Mouse (Mus musculus) C2C12 (cell line): ENCODE data around the gene Ptcra. TPM values are rescaled to one million over a fixed set of nuclear protein-coding genes. Genes with fewer than 3 reads are reported as not detected.
A peak's percentile ranks its signal among the peaks of the same experiment; 100 is the strongest.
"Not testable (repeated sequence)": the region's sequence is repeated elsewhere in the genome, so short reads cannot be mapped to it uniquely, and the experiment has no call there.

Experiments
- H3K27me3 ChIP-seq: one replicate; pipeline ENCODE4 v1.6.1; 2011; ENCODE audit not compliant: control insufficient read depth, insufficient read depth, insufficient read length
- H3K36me3 ChIP-seq: one replicate; pipeline ENCODE4 v1.6.1; 2011; ENCODE audit not compliant: control insufficient read depth, insufficient read depth
- H3K4me3 ChIP-seq: one replicate; pipeline ENCODE4 v1.5.1; 2011; ENCODE audit warnings: mild to moderate bottlenecking, control low read depth; ENCODE audit not compliant: poor library complexity, insufficient read depth, severe bottlenecking
- H3K79me2 ChIP-seq: one replicate; pipeline ENCODE4 v1.6.1; 2011; ENCODE audit not compliant: control insufficient read depth, insufficient read depth
- H3K79me3 ChIP-seq: one replicate; pipeline ENCODE4 v1.6.1; 2011; ENCODE audit warnings: low read depth, control low read depth
- H3ac ChIP-seq: one replicate; pipeline ENCODE3; 2011; ENCODE audit warnings: low read depth; ENCODE audit not compliant: control insufficient read depth, insufficient read length
- CEBPB ChIP-seq: IDR thresholded peaks from one replicate; pipeline ENCODE4 v1.6.1; 2011; ENCODE audit warnings: low read depth, mild to moderate bottlenecking, control low read depth, moderate library complexity
- CTCF ChIP-seq: IDR thresholded peaks from one replicate; pipeline ENCODE4 v1.5.1; 2011; ENCODE audit not compliant: control insufficient read depth, insufficient read depth, insufficient read length
- FOSL1 ChIP-seq: IDR thresholded peaks from one replicate; pipeline ENCODE4 v1.8.0; 2011; ENCODE audit warnings: mild to moderate bottlenecking, low read length; ENCODE audit not compliant: poor library complexity, insufficient read depth, severe bottlenecking
- MAX ChIP-seq: IDR thresholded peaks from one replicate; pipeline ENCODE4 v1.6.1; 2011; ENCODE audit warnings: mild to moderate bottlenecking, control low read depth
- MYOD1 ChIP-seq: IDR thresholded peaks from one replicate; pipeline ENCODE4 v1.6.1; 2011; ENCODE audit warnings: low read depth; ENCODE audit not compliant: control insufficient read depth, insufficient read length
- MYOG ChIP-seq: IDR thresholded peaks from one replicate; pipeline ENCODE4 v1.6.1; 2011; ENCODE audit not compliant: control insufficient read depth, insufficient read length; ENCODE audit errors: extremely low read depth
- USF1 ChIP-seq: IDR thresholded peaks from one replicate; pipeline ENCODE4 v1.6.1; 2011; ENCODE audit warnings: low read depth, mild to moderate bottlenecking, control low read depth, moderate library complexity
- polyA plus RNA-seq: library from polyadenylated mRNA; unstranded; fragments of >200 nt; fragmentation: generic; extraction: Trizol; gene quantifications from one replicate; pipeline ENCODE4 v1.2.1, GENCODE M21; 2012; ENCODE audit warnings: missing spikeins

Ptcra gene
- polyA plus RNA-seq, 1 experiment: 0.06 TPM

DNA sequence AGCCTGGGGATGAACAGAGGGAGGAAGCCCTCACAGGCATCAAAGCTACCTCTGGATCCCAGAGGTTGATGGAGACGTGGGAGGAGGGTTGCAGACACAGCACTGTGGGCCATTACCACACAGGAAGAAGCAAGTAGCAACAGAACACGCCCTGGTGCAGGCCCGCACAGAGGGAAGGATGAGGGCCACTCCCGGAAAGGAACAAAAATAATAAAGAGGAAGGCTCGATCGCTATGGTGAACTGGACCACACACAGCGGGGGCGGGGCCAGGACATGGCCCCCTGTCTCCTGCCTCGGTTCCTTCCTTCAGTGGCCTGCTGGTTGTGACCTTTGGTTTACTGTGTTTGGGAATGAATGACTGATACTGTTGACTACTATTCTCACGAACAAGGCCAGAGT lies 36.2 kb upstream of the Ptcra start:
- H3ac ChIP-seq: no peak overlapping the region
- no peak for TF ChIP-seq MAX
- TF ChIP-seq CTCF: no peak
- TF ChIP-seq CEBPB: no peak
- no peaks in the 10 kb centered on the region for H3K27me3 ChIP-seq
- no peak overlapping the region for H3K4me3 ChIP-seq
- H3K79me2 ChIP-seq: no peaks in the 10 kb centered on the region
- H3K79me3 ChIP-seq: no peaks in the 10 kb centered on the region
- H3K36me3 ChIP-seq: peaks cover 24% of the 10 kb centered on the region

DNA sequence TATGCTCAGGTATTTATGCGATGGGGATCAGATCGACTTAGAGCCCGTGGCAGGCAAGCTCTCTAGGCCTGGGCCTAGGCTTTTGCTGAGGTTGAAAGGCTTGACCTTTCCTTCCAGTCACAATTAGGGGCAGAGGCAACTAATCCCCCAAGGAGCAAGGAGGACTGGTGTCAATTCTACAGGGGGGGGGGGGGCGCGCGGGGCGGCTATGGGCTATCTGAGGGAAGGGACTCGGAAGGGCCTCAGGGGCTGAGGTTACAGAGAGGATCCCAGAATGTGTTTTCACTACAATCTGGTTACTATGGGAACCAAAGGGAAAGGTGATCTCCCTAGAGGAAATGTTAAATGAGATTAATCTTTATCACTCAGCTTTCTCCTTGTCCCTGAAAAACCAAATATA lies 33.9 kb upstream of the Ptcra start:
- H3K36me3 ChIP-seq: peaks cover 24% of the 10 kb centered on the region

DNA sequence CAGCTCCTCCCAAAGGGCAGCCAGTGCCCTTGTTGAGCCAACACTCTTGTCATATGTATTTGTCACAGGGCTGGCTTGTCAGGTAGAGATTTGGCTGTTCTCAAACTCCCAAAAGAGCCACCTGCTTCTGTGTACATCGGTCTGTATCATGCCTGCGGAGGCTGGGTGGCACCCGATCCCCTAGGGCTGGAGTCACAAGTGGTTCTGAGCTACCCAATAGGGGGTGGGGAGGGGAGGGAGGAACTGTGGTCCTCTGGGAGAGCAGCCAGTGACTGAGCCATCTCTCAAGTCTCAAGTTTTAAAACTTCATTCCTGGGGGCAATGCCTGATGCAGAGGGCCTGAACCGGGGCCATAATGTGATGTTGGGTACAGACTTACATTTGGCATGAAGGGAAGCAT lies 33.2 kb upstream of the Ptcra start:
- TF ChIP-seq CTCF: no peak

More for the DNA sequence above, 33.9 kb upstream of the Ptcra start:
- no peaks in the 10 kb centered on the region for H3K79me3 ChIP-seq
- H3K79me2 ChIP-seq: no peaks in the 10 kb centered on the region
- no peak overlapping the region for H3K4me3 ChIP-seq
- H3K27me3 ChIP-seq: no peaks in the 10 kb centered on the region
- TF ChIP-seq MAX (no peak), FOSL1 (no peak), CEBPB (no peak), CTCF (no peak), USF1 (no peak), MYOG (no peak), MYOD1 (no peak)
- no peak overlapping the region for H3ac ChIP-seq

DNA sequence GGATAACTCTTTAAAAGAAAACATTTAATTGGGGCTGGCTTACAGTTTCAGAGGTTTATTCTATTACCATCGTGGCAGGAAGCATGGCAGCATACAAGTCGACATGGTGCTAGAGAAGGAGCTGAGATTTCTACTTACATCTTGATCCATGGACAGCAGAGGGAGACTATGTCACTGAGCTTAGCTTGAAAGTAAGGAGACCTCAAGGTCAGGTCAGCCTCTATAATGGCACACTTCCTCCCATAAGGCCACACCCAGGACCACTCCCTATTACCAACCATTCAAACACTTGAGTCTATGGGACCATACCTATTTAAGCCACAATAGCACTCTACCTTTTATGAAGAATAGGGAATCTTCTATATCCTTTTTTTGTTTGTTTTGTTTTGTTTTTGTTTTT lies 29.5 kb upstream of the Ptcra start:
- H3K79me2 ChIP-seq: no peaks in the 10 kb centered on the region
- H3K27me3 ChIP-seq: no peaks in the 10 kb centered on the region
- no peak overlapping the region for H3ac ChIP-seq
- no peak overlapping the region for H3K4me3 ChIP-seq
- no peak for TF ChIP-seq MYOG
- no peaks in the 10 kb centered on the region for H3K36me3 ChIP-seq
- H3K79me3 ChIP-seq: no peaks in the 10 kb centered on the region

More for the DNA sequence above, 33.2 kb upstream of the Ptcra start:
- Histone ChIP-seq H3K4me3 (no peak overlapping the region), H3K79me3 (no peaks in the 10 kb centered on the region), H3K27me3 (no peaks in the 10 kb centered on the region), H3K79me2 (no peaks in the 10 kb centered on the region), H3ac (no peak overlapping the region), H3K36me3 (peaks cover 24% of the 10 kb centered on the region)

DNA sequence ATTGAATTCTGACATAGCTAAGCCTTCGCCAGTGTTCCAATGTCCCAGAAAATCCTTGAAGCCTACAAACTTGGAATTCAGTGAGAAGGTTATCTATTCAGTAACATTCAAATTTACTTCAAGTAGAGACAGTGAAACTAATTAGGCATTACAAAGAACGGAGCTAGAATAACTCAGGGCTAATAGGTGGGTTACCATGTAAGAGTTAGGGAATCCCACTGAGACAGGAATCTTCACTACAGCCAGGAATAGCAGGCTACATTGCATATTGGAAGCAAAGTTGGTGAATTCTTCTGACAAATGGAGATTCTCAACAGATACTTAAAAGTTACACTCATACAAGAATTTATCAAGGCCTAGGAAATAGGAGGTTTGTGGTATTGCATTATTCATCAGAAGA lies 24.5 kb upstream of the Ptcra start:
- H3K79me3 ChIP-seq, H3K4me3 ChIP-seq, H3ac ChIP-seq, H3K27me3 ChIP-seq, H3K79me2 ChIP-seq, H3K36me3 ChIP-seq: not testable (repeated sequence)

DNA sequence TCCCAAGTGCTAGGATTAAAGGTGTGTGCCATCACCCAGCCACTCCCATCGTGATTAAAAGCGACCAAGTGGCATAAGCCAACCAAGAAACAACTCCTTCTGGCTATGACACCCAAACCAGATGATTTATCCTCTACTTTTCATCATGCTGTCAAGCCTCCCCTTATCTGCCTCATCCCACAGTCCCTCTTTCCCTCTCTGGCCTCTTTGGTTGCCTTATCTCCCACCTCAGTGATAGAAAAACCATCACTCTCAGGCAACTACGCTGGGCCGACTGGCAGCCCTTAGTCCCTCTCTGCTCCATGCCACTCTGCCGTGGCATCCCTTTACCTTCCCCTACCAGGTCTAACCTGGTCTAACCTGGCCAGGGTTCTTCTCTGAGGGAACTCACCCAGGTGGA lies 23.4 kb upstream of the Ptcra start:
- H3K36me3 ChIP-seq: no peaks in the 10 kb centered on the region
- H3K79me3 ChIP-seq: peaks cover 5% of the 10 kb centered on the region
- H3ac ChIP-seq: no peak overlapping the region
- no peak overlapping the region for H3K4me3 ChIP-seq
- peaks cover 6% of the 10 kb centered on the region for H3K79me2 ChIP-seq
- H3K27me3 ChIP-seq: no peaks in the 10 kb centered on the region
- TF ChIP-seq MAX (no peak), CEBPB (no peak), FOSL1 (no peak), MYOD1 (no peak), CTCF (no peak), USF1 (no peak)

DNA sequence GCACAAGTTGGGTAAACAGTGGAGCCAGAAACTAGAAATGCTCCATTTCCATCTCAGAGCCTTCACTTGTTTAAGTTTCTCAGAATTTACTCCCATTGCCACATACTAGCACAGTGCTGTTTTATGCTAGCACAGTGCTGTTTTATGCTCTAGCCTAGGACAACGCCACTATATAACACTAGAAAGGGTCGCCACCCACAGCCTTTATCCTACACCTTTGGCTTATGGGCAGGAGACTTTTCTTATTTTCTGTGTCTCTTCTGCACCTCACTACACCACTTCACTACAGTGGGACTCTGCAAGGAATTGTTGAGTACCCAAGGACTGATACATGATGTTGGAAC lies 19.7 kb upstream of the Ptcra start:
- TF ChIP-seq MYOG (no peak), FOSL1 (no peak), CEBPB (no peak), MYOD1 (no peak), MAX (no peak), CTCF (no peak), USF1 (no peak)

More for the DNA sequence above, 19.7 kb upstream of the Ptcra start:
- Histone ChIP-seq H3K4me3 (peak overlapping the region; percentile 60), H3ac (no peak overlapping the region), H3K27me3 (no peaks in the 10 kb centered on the region), H3K79me2 (peaks cover 44% of the 10 kb centered on the region), H3K79me3 (peaks cover 34% of the 10 kb centered on the region), H3K36me3 (peaks cover 34% of the 10 kb centered on the region)
